Mouse (Mus musculus): ENCODE measurements around the gene Fam117a. TPM values are rescaled to one million over a fixed set of nuclear protein-coding genes. Genes with fewer than 3 reads are reported as not detected.

Gene Fam117a
- polyA plus RNA-seq, 1 experiment from 2014 or later: 16.8 TPM

DNA sequence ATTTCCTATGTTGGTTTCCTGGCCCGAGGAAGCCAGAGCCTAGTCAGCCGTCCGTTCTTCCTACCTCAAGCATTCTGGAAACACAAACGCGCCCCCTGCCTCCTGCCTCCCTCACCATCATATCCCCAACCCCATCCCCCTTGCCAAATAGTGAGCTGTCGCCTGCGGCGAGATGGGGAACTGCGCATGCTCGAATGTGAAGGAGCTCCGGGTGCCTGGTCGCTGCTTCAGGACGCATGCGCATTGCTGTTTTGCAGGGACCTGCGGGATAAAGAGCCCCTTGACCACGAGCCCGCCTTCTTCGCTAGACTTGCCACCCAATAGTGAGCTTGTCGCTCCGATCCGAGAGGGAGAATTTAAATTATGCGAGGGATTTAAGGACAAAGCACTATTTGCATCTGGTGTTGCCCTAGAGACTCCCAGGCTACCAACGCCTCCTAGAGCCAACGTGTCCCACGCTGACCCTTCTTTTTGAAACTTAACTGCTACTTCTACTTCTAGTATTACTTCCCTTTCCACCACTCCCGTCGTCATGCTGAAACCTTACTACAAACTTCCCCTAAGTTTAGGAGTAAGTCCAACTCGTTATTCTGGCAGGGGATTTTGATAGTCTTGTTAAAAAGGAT is 77.8 kb downstream of the Fam117a start:
- no peaks in the 10 kb centered on the region for H3K27me3 ChIP-seq (ENCODE audit: control insufficient read depth, insufficient read depth, low read length)
- H3K9me3 ChIP-seq (ENCODE audit: control insufficient read depth, low read length): no peaks in the 10 kb centered on the region
- WGBS: under 1% methylated on average over 28 of the region's 28 CpGs
- H3K4me3 ChIP-seq (ENCODE audit: low read depth, low read length): peak overlapping the region; percentile 48
- ATAC-seq (ENCODE audit: insufficient number of reproducible peaks, low FRiP score, low TSS enrichment, low read depth) (peak; percentile 84), DNase-seq (ENCODE audit: low spot score) (peak; percentile 99)
- peak overlapping the region; percentile 69 for H3K4me2 ChIP-seq (ENCODE audit: low read depth, severe bottlenecking)
- H3K36me3 ChIP-seq (ENCODE audit: control insufficient read depth, insufficient read depth, low read length): no peaks in the 10 kb centered on the region
- H3K9ac ChIP-seq (ENCODE audit: low read length): peak overlapping the region; percentile 72
- H3K4me1 ChIP-seq (ENCODE audit: control insufficient read depth, insufficient read depth, low read length): peaks cover 10% of the 10 kb centered on the region
- H3K27ac ChIP-seq (replicated peaks; ENCODE audit: low read depth, low read length): peak overlapping the region; percentile 78

DNA sequence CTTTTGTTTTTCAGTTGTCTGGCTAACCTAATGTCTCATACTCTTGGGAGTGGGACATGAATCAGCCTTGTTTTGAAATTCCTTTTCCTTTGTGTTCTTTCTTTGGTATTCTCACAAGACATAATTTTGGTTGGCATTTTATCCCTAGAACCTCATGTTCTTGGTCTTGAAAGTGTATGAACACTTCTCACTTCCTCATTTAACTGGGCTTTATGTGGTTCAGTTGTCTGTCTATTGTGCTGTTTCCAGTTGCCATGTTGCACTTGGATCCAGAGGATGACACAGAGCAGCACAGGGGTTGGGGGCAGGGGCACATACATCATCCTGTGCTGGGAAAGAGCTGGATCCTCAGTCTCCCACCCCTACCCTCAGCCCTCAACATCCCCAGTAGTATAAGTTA is 79.1 kb downstream of the Fam117a start:
- ATAC-seq (ENCODE audit: insufficient number of reproducible peaks, low FRiP score, low TSS enrichment, low read depth) (no peak), DNase-seq (ENCODE audit: low spot score) (no peak)
- Histone ChIP-seq H3K4me2 (ENCODE audit: low read depth, severe bottlenecking) (peak overlapping the region; percentile 69), H3K27me3 (ENCODE audit: control insufficient read depth, insufficient read depth, low read length) (no peaks in the 10 kb centered on the region), H3K36me3 (ENCODE audit: control insufficient read depth, insufficient read depth, low read length) (no peaks in the 10 kb centered on the region), H3K9me3 (ENCODE audit: control insufficient read depth, low read length) (no peaks in the 10 kb centered on the region), H3K9ac (ENCODE audit: low read length) (no peak overlapping the region), H3K4me3 (ENCODE audit: low read depth, low read length) (no peak overlapping the region), H3K4me1 (ENCODE audit: control insufficient read depth, insufficient read depth, low read length) (peaks cover 10% of the 10 kb centered on the region), H3K27ac (replicated peaks; ENCODE audit: low read depth, low read length) (no peak overlapping the region)

DNA sequence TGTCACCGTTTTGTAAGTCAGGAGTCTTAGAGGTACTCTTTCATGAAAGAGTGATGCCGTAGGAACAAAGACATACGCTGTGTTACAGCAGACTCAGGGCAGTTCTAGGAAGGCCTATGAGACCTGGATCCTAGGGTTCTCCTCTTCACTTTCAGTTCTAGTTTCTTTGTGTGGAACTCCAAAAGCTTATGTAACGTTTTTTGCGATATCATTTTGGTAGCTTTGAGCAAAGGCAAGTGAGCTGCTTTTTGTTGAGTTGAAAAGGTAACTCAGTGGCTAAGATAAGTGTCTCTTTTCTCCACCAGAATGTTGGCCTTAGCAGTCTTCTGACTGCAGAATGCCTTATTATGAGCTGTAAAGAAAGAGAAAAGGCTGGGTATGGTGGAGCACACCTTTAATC is 80.5 kb downstream of the Fam117a start:
- Histone ChIP-seq H3K36me3 (ENCODE audit: control insufficient read depth, insufficient read depth, low read length) (no peaks in the 10 kb centered on the region), H3K27ac (replicated peaks; ENCODE audit: low read depth, low read length) (no peak overlapping the region), H3K9ac (ENCODE audit: low read length) (no peak overlapping the region), H3K4me1 (ENCODE audit: control insufficient read depth, insufficient read depth, low read length) (peaks cover 10% of the 10 kb centered on the region), H3K27me3 (ENCODE audit: control insufficient read depth, insufficient read depth, low read length) (no peaks in the 10 kb centered on the region), H3K4me2 (ENCODE audit: low read depth, severe bottlenecking) (no peak overlapping the region), H3K9me3 (ENCODE audit: control insufficient read depth, low read length) (no peaks in the 10 kb centered on the region), H3K4me3 (ENCODE audit: low read depth, low read length) (no peak overlapping the region)
- ATAC-seq (ENCODE audit: insufficient number of reproducible peaks, low FRiP score, low TSS enrichment, low read depth) (no peak), DNase-seq (ENCODE audit: low spot score) (no peak)
- 91% methylated on average over 5 of the region's 5 CpGs for WGBS

DNA sequence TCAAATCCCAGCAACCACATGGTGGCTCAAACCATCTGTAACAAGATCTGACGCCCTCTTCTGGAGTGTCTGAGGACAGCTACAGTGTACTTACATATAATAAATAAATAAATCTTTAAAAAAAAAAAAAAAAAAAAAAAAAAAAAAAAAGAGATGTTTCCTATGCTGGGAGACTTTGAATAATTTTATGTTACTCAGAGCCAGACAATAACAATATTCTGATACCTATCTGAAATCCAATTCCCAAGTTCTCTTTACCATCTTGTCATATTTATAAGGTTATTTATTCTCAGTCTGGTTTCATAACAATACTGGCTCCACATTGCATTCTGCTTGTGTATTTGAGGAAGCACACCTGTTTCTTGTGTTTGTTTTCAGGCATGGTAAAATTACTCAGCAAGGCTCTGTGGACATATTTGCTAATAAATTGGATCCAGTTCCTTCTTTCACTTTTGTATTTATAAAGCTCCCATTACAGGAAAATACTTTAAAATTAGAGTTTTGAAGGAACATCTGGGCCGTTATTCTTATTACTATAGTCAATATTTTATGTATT is 84.1 kb downstream of the Fam117a start:
- WGBS: 76% methylated on average over 2 of the region's 2 CpGs
- Histone ChIP-seq H3K36me3 (ENCODE audit: control insufficient read depth, insufficient read depth, low read length) (no peaks in the 10 kb centered on the region), H3K27ac (replicated peaks; ENCODE audit: low read depth, low read length) (no peak overlapping the region), H3K4me2 (ENCODE audit: low read depth, severe bottlenecking) (no peak overlapping the region), H3K27me3 (ENCODE audit: control insufficient read depth, insufficient read depth, low read length) (no peaks in the 10 kb centered on the region), H3K4me1 (ENCODE audit: control insufficient read depth, insufficient read depth, low read length) (peaks cover 4% of the 10 kb centered on the region; the same call in 1 of the 2 replicates), H3K9ac (ENCODE audit: low read length) (no peak overlapping the region), H3K4me3 (ENCODE audit: low read depth, low read length) (no peak overlapping the region), H3K9me3 (ENCODE audit: control insufficient read depth, low read length) (no peaks in the 10 kb centered on the region)
- no peak for DNase-seq (ENCODE audit: low spot score)
- ATAC-seq (ENCODE audit: insufficient number of reproducible peaks, low FRiP score, low TSS enrichment, low read depth): no peak

DNA sequence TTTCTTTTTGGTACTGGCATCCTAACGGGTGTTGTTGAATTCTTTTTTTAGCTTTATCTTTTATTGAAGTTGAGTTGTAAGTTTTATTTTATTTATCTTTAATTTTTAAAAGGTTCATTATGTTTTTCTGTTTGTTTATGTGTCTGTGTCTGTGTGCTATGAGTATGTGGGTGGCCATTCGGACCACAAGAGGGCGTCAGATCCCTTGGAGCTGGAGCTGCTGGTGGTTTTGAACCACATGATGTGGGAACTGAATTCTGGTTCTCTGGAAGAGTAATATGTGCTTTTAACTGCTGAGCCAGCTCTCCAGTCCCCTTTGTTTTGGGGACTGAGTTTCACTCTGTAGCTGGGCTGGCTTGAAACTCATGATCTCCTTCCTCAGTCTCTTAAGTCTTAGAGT is 86.7 kb downstream of the Fam117a start:
- H3K4me2 ChIP-seq (ENCODE audit: low read depth, severe bottlenecking): no peak overlapping the region
- ATAC-seq (ENCODE audit: insufficient number of reproducible peaks, low FRiP score, low TSS enrichment, low read depth): no peak
- no peak overlapping the region for H3K27ac ChIP-seq (replicated peaks; ENCODE audit: low read depth, low read length)
- H3K9ac ChIP-seq (ENCODE audit: low read length): no peak overlapping the region
- no peaks in the 10 kb centered on the region for H3K9me3 ChIP-seq (ENCODE audit: control insufficient read depth, low read length)
- WGBS: 79% methylated on average over 3 of the region's 3 CpGs
- no peak overlapping the region for H3K4me3 ChIP-seq (ENCODE audit: low read depth, low read length)
- no peaks in the 10 kb centered on the region for H3K27me3 ChIP-seq (ENCODE audit: control insufficient read depth, insufficient read depth, low read length)
- DNase-seq (ENCODE audit: low spot score): no peak
- no peaks in the 10 kb centered on the region for H3K36me3 ChIP-seq (ENCODE audit: control insufficient read depth, insufficient read depth, low read length)
- no peaks in the 10 kb centered on the region for H3K4me1 ChIP-seq (ENCODE audit: control insufficient read depth, insufficient read depth, low read length)

DNA sequence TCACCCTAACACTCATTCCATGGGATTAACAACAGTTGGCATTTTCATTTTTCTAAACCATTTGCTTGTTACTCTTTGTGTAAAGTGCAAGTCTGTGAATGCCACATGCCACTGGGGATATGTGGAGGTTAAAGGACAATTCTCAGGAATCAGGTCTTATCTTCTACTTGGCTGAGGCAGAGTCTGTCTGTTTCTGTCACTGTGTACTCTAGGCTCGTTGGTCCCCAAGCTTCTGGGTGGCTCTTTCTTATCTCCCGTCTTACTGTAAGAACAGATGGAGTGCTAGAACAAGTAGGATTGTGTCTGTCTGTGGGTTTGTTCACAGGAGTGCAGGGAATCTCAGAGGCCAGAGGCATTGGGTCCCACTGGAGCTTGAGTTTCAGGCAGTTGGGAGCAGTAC is 94.5 kb downstream of the Fam117a start:
- ATAC-seq (ENCODE audit: insufficient number of reproducible peaks, low FRiP score, low TSS enrichment, low read depth) (no peak), DNase-seq (ENCODE audit: low spot score) (no peak)
- WGBS: 85% methylated on average over 2 of the region's 2 CpGs
- Histone ChIP-seq H3K4me2 (ENCODE audit: low read depth, severe bottlenecking) (no peak overlapping the region), H3K27me3 (ENCODE audit: control insufficient read depth, insufficient read depth, low read length) (no peaks in the 10 kb centered on the region), H3K4me3 (ENCODE audit: low read depth, low read length) (no peak overlapping the region), H3K36me3 (ENCODE audit: control insufficient read depth, insufficient read depth, low read length) (no peaks in the 10 kb centered on the region; the same call in 1 of the 2 replicates), H3K9me3 (ENCODE audit: control insufficient read depth, low read length) (no peaks in the 10 kb centered on the region), H3K4me1 (ENCODE audit: control insufficient read depth, insufficient read depth, low read length) (no peaks in the 10 kb centered on the region), H3K9ac (ENCODE audit: low read length) (no peak overlapping the region), H3K27ac (replicated peaks; ENCODE audit: low read depth, low read length) (no peak overlapping the region)

Other genes with a start within 250 kb of the Fam117a start
- gene Dlx3, start 216.9 kb upstream of the Fam117a start, polyA plus RNA-seq (2014; fragmentation: Nextera tagmentation; extraction: Ambion mirVana): 5.4 and 6.7 TPM in 2 replicates
- gene Dlx4, start 190.8 kb upstream of the Fam117a start, polyA plus RNA-seq (2014; fragmentation: Nextera tagmentation; extraction: Ambion mirVana): 0.40 and 0.80 TPM in 2 replicates
- gene Tac4, start 75.5 kb upstream of the Fam117a start, polyA plus RNA-seq (2014; fragmentation: Nextera tagmentation; extraction: Ambion mirVana): 0.20 TPM in 1 of 2 replicates, not detected in the other
- 80.4 and 84.7 TPM in 2 replicates for gene Kat7, start 26.8 kb upstream of the Fam117a start, polyA plus RNA-seq (2014; fragmentation: Nextera tagmentation; extraction: Ambion mirVana)
- gene Slc35b1, start 47.7 kb downstream of the Fam117a start, polyA plus RNA-seq (2014; fragmentation: Nextera tagmentation; extraction: Ambion mirVana): 133 and 141 TPM in 2 replicates
- 112 and 114 TPM in 2 replicates for gene Spop, start 77.1 kb downstream of the Fam117a start, polyA plus RNA-seq (2014; fragmentation: Nextera tagmentation; extraction: Ambion mirVana)
- gene Nxph3, start 177.6 kb downstream of the Fam117a start, polyA plus RNA-seq (2014; fragmentation: Nextera tagmentation; extraction: Ambion mirVana): 0.37 and 1.5 TPM in 2 replicates